Mouse (Mus musculus) bone marrow, adult 2 months (tissue): Measurements from ENCODE around the gene Kcnip4.

Experiments
- CTCF ChIP-seq: fragments of 200-500 bp; IDR thresholded peaks from 2 replicates; pipeline ENCODE4 v1.5.1; 2011; ENCODE audit warnings: low read length, control low read depth; ENCODE audit not compliant: control insufficient read depth, insufficient read depth
- POLR2A ChIP-seq: fragments of 200-500 bp; IDR thresholded peaks from 2 replicates; pipeline ENCODE4 v1.6.1; 2011; ENCODE audit warnings: low read depth, mild to moderate bottlenecking, control low read depth, low read length, borderline replicate concordance; ENCODE audit not compliant: control insufficient read depth

GRCm38 (mm10) chr5:49344606-49345005 is 180.1 kb downstream of the Kcnip4 start:
- TF ChIP-seq CTCF, result no peak
- TF ChIP-seq POLR2A, result no peak
